Mouse (Mus musculus): ENCODE measurements around the gene Olfr1346. TPM values are rescaled to one million over a fixed set of nuclear protein-coding genes. Genes with fewer than 3 reads are reported as not detected.

Gene Olfr1346
- polyA plus RNA-seq, 1 experiment from 2014 or later = not detected

- 84% methylated on average over 1 of the region's 1 CpGs for WGBS
- Histone ChIP-seq H3K9ac (no peak within 1 kb of the TSS), H3K4me2 (replicated peaks) (no peak within 1 kb of the TSS), H3K27ac (no peak within 1 kb of the TSS), H3K4me1 (no peaks in the 10 kb centered on the region), H3K27me3 (no peaks in the 10 kb centered on the region), H3K36me3 (no peaks in the 10 kb centered on the region), H3K9me3 (no peaks in the 10 kb centered on the region), H3K4me3 (no peak within 1 kb of the TSS)
- ATAC-seq (ENCODE audit: insufficient number of reproducible peaks, insufficient read depth, low FRiP score, low TSS enrichment) = no peak
Observed at GRCm38 (mm10) chr7:6508648-6509047, 41.7 kb downstream of the Olfr1346 start, which contains the start of gene Olfr1348. TSS of gene Olfr1348 (minus strand) at chr7:6508748.

GRCm38 (mm10) chr7:6521666-6522065 lies 54.8 kb downstream of the Olfr1346 start:
- no peaks in the 10 kb centered on the region for H3K27me3 ChIP-seq
- no peaks in the 10 kb centered on the region for H3K36me3 ChIP-seq
- ATAC-seq (ENCODE audit: insufficient number of reproducible peaks, insufficient read depth, low FRiP score, low TSS enrichment) = no peak
- H3K27ac ChIP-seq = no peak overlapping the region
- peaks cover 30% of the 10 kb centered on the region; the same call in 1 of the 2 replicates for H3K9me3 ChIP-seq
- WGBS = 18% methylated on average over 1 of the region's 1 CpGs
- no peak overlapping the region for H3K4me3 ChIP-seq
- no peak overlapping the region for H3K4me2 ChIP-seq (replicated peaks)
- no peak overlapping the region for H3K9ac ChIP-seq
- H3K4me1 ChIP-seq = no peaks in the 10 kb centered on the region

- Histone ChIP-seq H3K4me3 (no peak within 1 kb of the TSS), H3K4me2 (replicated peaks) (no peak within 1 kb of the TSS), H3K9ac (no peak within 1 kb of the TSS), H3K27ac (no peak within 1 kb of the TSS), H3K27me3 (no peaks in the 10 kb centered on the region), H3K9me3 (peaks cover 31% of the 10 kb centered on the region; the same call in 1 of the 2 replicates), H3K4me1 (no peaks in the 10 kb centered on the region), H3K36me3 (no peaks in the 10 kb centered on the region)
- 83% methylated on average over 5 of the region's 5 CpGs for WGBS
- no peak for ATAC-seq (ENCODE audit: insufficient number of reproducible peaks, insufficient read depth, low FRiP score, low TSS enrichment)
Observed at GRCm38 (mm10) chr7:6522850-6523249, 55.9 kb downstream of the Olfr1346 start, which contains the start of gene Olfr1349. TSS of gene Olfr1349 (minus strand) at chr7:6522950.

GRCm38 (mm10) chr7:6525001-6525400 lies 58.1 kb downstream of the Olfr1346 start:
- H3K4me1 ChIP-seq = no peaks in the 10 kb centered on the region
- H3K36me3 ChIP-seq = no peaks in the 10 kb centered on the region
- H3K27ac ChIP-seq = no peak overlapping the region
- no peak overlapping the region for H3K9ac ChIP-seq
- 61% methylated on average over 3 of the region's 3 CpGs for WGBS
- H3K9me3 ChIP-seq = peaks cover 32% of the 10 kb centered on the region; the same call in 1 of the 2 replicates
- no peaks in the 10 kb centered on the region for H3K27me3 ChIP-seq
- no peak overlapping the region for H3K4me2 ChIP-seq (replicated peaks)
- H3K4me3 ChIP-seq = no peak overlapping the region
- ATAC-seq (ENCODE audit: insufficient number of reproducible peaks, insufficient read depth, low FRiP score, low TSS enrichment) = no peak

- no peak for ATAC-seq (ENCODE audit: insufficient number of reproducible peaks, insufficient read depth, low FRiP score, low TSS enrichment)
- no peak overlapping the region for H3K27ac ChIP-seq
- no peak overlapping the region for H3K4me2 ChIP-seq (replicated peaks)
- H3K9ac ChIP-seq = no peak overlapping the region
- H3K9me3 ChIP-seq = peaks cover 32% of the 10 kb centered on the region; the same call in 1 of the 2 replicates
- H3K4me1 ChIP-seq = no peaks in the 10 kb centered on the region
- no peaks in the 10 kb centered on the region for H3K27me3 ChIP-seq
- 62% methylated on average over 5 of the region's 5 CpGs for WGBS
- no peaks in the 10 kb centered on the region for H3K36me3 ChIP-seq
- no peak overlapping the region for H3K4me3 ChIP-seq
Observed at GRCm38 (mm10) chr7:6526141-6526540, 59.2 kb downstream of the Olfr1346 start.

Other genes with a start within 250 kb of the Olfr1346 start
- not detected in 2 replicates for gene Zscan5b, start 244.8 kb upstream of the Olfr1346 start, polyA plus RNA-seq (2016; fragmentation: Nextera tagmentation; extraction: Ambion mirVana)
- not detected in 2 replicates for gene Epp13, start 214.4 kb upstream of the Olfr1346 start, polyA plus RNA-seq (2016; fragmentation: Nextera tagmentation; extraction: Ambion mirVana)
- gene Zfp667, start 180.5 kb upstream of the Olfr1346 start, polyA plus RNA-seq (2016; fragmentation: Nextera tagmentation; extraction: Ambion mirVana) = 6.4 and 8.4 TPM in 2 replicates
- gene Zfp583, start 135.8 kb upstream of the Olfr1346 start, polyA plus RNA-seq (2016; fragmentation: Nextera tagmentation; extraction: Ambion mirVana) = 8.6 and 9.4 TPM in 2 replicates
- gene Gm3854, start 123.3 kb upstream of the Olfr1346 start, polyA plus RNA-seq (2016; fragmentation: Nextera tagmentation; extraction: Ambion mirVana) = 3.1 and 3.2 TPM in 2 replicates
- 2.7 and 2.8 TPM in 2 replicates for gene Zfp78, start 103.8 kb upstream of the Olfr1346 start, polyA plus RNA-seq (2016; fragmentation: Nextera tagmentation; extraction: Ambion mirVana)
- 12.6 and 13.1 TPM in 2 replicates for gene Zfp28, start 83.8 kb upstream of the Olfr1346 start, polyA plus RNA-seq (2016; fragmentation: Nextera tagmentation; extraction: Ambion mirVana)
- 0.20 TPM in 1 of 2 replicates, not detected in the other for gene Smim17, start 68.4 kb upstream of the Olfr1346 start, polyA plus RNA-seq (2016; fragmentation: Nextera tagmentation; extraction: Ambion mirVana)
- 0.05 TPM in 1 of 2 replicates, not detected in the other for gene Gm20715, start 56.8 kb upstream of the Olfr1346 start, polyA plus RNA-seq (2016; fragmentation: Nextera tagmentation; extraction: Ambion mirVana)
- not detected in 2 replicates for gene Olfr1344, start 28.4 kb upstream of the Olfr1346 start, polyA plus RNA-seq (2016; fragmentation: Nextera tagmentation; extraction: Ambion mirVana)
- not detected in 2 replicates for gene Olfr1336, start 10.9 kb upstream of the Olfr1346 start, polyA plus RNA-seq (2016; fragmentation: Nextera tagmentation; extraction: Ambion mirVana)
- not detected in 2 replicates for gene Olfr5, start 19.8 kb downstream of the Olfr1346 start, polyA plus RNA-seq (2016; fragmentation: Nextera tagmentation; extraction: Ambion mirVana)
- not detected in 2 replicates for gene Olfr1347, start 32.7 kb downstream of the Olfr1346 start, polyA plus RNA-seq (2016; fragmentation: Nextera tagmentation; extraction: Ambion mirVana)
- gene Olfr1348, start 41.6 kb downstream of the Olfr1346 start, polyA plus RNA-seq (2016; fragmentation: Nextera tagmentation; extraction: Ambion mirVana) = not detected in 2 replicates
- not detected in 2 replicates for gene Olfr1349, start 55.8 kb downstream of the Olfr1346 start, polyA plus RNA-seq (2016; fragmentation: Nextera tagmentation; extraction: Ambion mirVana)
- not detected in 2 replicates for gene Olfr1350, start 97.7 kb downstream of the Olfr1346 start, polyA plus RNA-seq (2016; fragmentation: Nextera tagmentation; extraction: Ambion mirVana)
- 4.7 and 5.1 TPM in 2 replicates for gene Zim1, start 229.3 kb downstream of the Olfr1346 start, polyA plus RNA-seq (2016; fragmentation: Nextera tagmentation; extraction: Ambion mirVana)

Data from embryonic facial prominence, embryonic 12.5 days (tissue).